Mouse (Mus musculus): ENCODE results near the gene Stxbp6. TPM values are rescaled to one million over a fixed set of nuclear protein-coding genes. Genes with fewer than 3 reads are reported as not detected.

Gene Stxbp6
- total and polyA plus RNA-seq, 3 experiments: not detected

DNA sequence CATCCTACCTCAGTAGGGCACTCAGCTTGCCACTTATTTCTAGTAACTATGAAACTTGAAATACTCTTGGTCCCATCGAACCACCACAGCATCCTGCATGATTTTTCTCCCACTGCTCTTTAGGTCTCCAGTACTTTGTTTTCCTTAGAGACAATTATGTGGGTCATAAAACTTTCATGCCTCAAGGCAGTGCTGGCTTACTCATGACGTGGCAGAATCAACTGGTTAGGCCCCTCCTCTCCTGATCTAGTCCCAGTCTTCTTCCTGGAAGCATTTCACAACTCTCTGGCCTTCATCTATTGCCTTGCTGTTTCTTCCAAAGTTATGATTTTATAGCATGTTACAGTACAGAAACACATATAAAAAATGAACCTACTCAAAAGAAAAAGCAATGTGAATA, 201.8 kb downstream of the Stxbp6 start:
- in situ Hi-C loops (cut with MboI; ENCODE audit: low pct_ligation_motif_present, low pct_unique_long_range_greater_than_20kb, low sequenced_read_pairs) (no loop called here), dilution Hi-C loops (cut with MboI; ENCODE audit: extremely low pct_ligation_motif_present, extremely low pct_unique_long_range_greater_than_20kb, low sequenced_read_pairs) (no loop called here)
- Histone ChIP-seq H3K9ac (ENCODE audit: insufficient read depth, low read depth) (no peak overlapping the region), H3K4me2 (ENCODE audit: insufficient read depth, low read depth, poor library complexity, severe bottlenecking) (no peak overlapping the region), H3K79me2 (replicated peaks; ENCODE audit: control insufficient read depth, extremely low read depth, insufficient read depth, poor library complexity, severe bottlenecking) (no peaks in the 10 kb centered on the region), H3K9me3 (replicated peaks; ENCODE audit: low read length) (peaks cover 41% of the 10 kb centered on the region), H3K27me3 (replicated peaks) (no peaks in the 10 kb centered on the region), H3K36me3 (replicated peaks in 1 of 2; ENCODE audit: control insufficient read depth in 1 of 2, insufficient read depth in 1 of 2, low read length in 1 of 2) (no peaks in the 10 kb centered on the region), H3K4me3 (replicated peaks in 1 of 3; ENCODE audit: low read depth in 2 of 3, low read length in 2 of 3, poor library complexity in 1 of 3) (no peak overlapping the region), H3K27ac (ENCODE audit: insufficient read depth, low read depth) (no peak overlapping the region), H3K4me1 (ENCODE audit: control insufficient read depth in 1 of 2, insufficient read depth in 2 of 2) (no peaks in the 10 kb centered on the region)
- no peak for TF ChIP-seq E2F4 (IDR thresholded peaks at IDR 0.05; ENCODE audit: insufficient replicate concordance, low read depth, low read length)
- TF ChIP-seq TBP (conservative IDR thresholded peaks at IDR 0.05; ENCODE audit: low read depth, low read length): no peak
- TF ChIP-seq USF1 (IDR thresholded peaks at IDR 0.05; ENCODE audit: low read depth, low read length): no peak
- no peak for TF ChIP-seq BHLHE40 (IDR thresholded peaks at IDR 0.05; ENCODE audit: low read depth, low read length)
- DNase-seq (ENCODE audit: extremely low read depth): no peak

DNA sequence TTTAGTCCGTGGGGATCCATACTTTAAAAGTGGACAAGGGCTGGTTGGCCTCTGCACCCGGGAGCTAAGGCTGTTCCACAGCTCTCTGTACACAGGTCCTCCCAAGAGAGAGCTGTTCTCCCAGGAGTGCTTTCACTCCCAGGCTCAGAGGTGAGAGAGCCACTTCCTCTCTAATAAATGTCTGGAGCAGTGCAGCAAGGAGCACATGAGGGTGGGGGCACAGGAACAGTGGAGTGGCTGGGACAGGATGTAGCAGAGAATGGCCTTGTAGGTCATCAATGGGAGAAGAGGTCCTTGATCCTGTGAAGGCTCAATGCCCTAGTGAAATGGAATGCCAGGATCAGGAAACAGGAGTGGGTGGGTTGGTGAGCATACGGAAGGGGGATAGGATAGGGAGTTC, 209.1 kb downstream of the Stxbp6 start:
- Histone ChIP-seq H3K27me3 (replicated peaks) (no peaks in the 10 kb centered on the region), H3K79me2 (replicated peaks; ENCODE audit: control insufficient read depth, extremely low read depth, insufficient read depth, poor library complexity, severe bottlenecking) (no peaks in the 10 kb centered on the region), H3K4me1 (ENCODE audit: control insufficient read depth in 1 of 2, insufficient read depth in 2 of 2) (no peaks in the 10 kb centered on the region), H3K9me3 (replicated peaks; ENCODE audit: low read length) (peaks cover 56% of the 10 kb centered on the region), H3K9ac (ENCODE audit: insufficient read depth, low read depth) (no peak overlapping the region), H3K4me3 (replicated peaks in 1 of 3; ENCODE audit: low read depth in 2 of 3, low read length in 2 of 3, poor library complexity in 1 of 3) (no peak overlapping the region), H3K27ac (ENCODE audit: insufficient read depth, low read depth) (no peak overlapping the region), H3K36me3 (replicated peaks in 1 of 2; ENCODE audit: control insufficient read depth in 1 of 2, insufficient read depth in 1 of 2, low read length in 1 of 2) (no peaks in the 10 kb centered on the region), H3K4me2 (ENCODE audit: insufficient read depth, low read depth, poor library complexity, severe bottlenecking) (no peak overlapping the region)
- no peak for DNase-seq (ENCODE audit: extremely low read depth)
- in situ Hi-C loops (cut with MboI; ENCODE audit: low pct_ligation_motif_present, low pct_unique_long_range_greater_than_20kb, low sequenced_read_pairs) (no loop called here), dilution Hi-C loops (cut with MboI; ENCODE audit: extremely low pct_ligation_motif_present, extremely low pct_unique_long_range_greater_than_20kb, low sequenced_read_pairs) (no loop called here)
- TF ChIP-seq RCOR1 (conservative IDR thresholded peaks at IDR 0.05; ENCODE audit: low read depth, low read length) (no peak), HCFC1 (IDR thresholded peaks at IDR 0.05; ENCODE audit: low read depth, low read length) (no peak), MAX (IDR thresholded peaks at IDR 0.05; ENCODE audit: low read length) (no peak), IRF4 (IDR thresholded peaks at IDR 0.05; ENCODE audit: low read depth, low read length) (no peak), USF2 (conservative IDR thresholded peaks at IDR 0.05; ENCODE audit: low read depth, low read length) (no peak), CHD1 (IDR thresholded peaks at IDR 0.05; ENCODE audit: low read depth, low read length) (no peak), TBP (conservative IDR thresholded peaks at IDR 0.05; ENCODE audit: low read depth, low read length) (no peak), GABPA (IDR thresholded peaks at IDR 0.05; ENCODE audit: insufficient replicate concordance, low read depth, low read length) (no peak), JUN (IDR thresholded peaks at IDR 0.05; ENCODE audit: insufficient read depth, low read depth, low read length) (no peak), MAFK (IDR thresholded peaks at IDR 0.05; ENCODE audit: insufficient replicate concordance, low read length) (no peak), SIN3A (IDR thresholded peaks at IDR 0.05; ENCODE audit: low read length) (no peak), BHLHE40 (IDR thresholded peaks at IDR 0.05; ENCODE audit: low read depth, low read length) (no peak), USF1 (IDR thresholded peaks at IDR 0.05; ENCODE audit: low read depth, low read length) (no peak), MXI1 (IDR thresholded peaks at IDR 0.05; ENCODE audit: low read depth, low read length) (no peak)

All from CH12.LX (cell line).